Mouse (Mus musculus): Measurements from ENCODE around the gene Samd13.

Samd13 gene

GRCm38 (mm10) chr3:146684811-146685675, at the start of gene Samd13:
TSS of gene Samd13 (minus strand) at chr3:146685592.
- DNase-seq: peak; percentile 60 to 72

GRCm38 (mm10) chr3:146731499-146731898, 46.1 kb upstream of the Samd13 start:
- DNase-seq: no peak

- no peak for DNase-seq
Measured at GRCm38 (mm10) chr3:146723037-146723436, 37.6 kb upstream of the Samd13 start.

- no peak for DNase-seq
Measured at GRCm38 (mm10) chr3:146719696-146720095, 34.3 kb upstream of the Samd13 start.

- DNase-seq: no peak
Measured at GRCm38 (mm10) chr3:146718251-146718650, 32.9 kb upstream of the Samd13 start.

GRCm38 (mm10) chr3:146712305-146712704, 26.9 kb upstream of the Samd13 start:
- no peak for DNase-seq

- DNase-seq: no peak
Measured at GRCm38 (mm10) chr3:146711559-146711958, 26.2 kb upstream of the Samd13 start.

- no peak for DNase-seq
Measured at GRCm38 (mm10) chr3:146711084-146711483, 25.7 kb upstream of the Samd13 start.

GRCm38 (mm10) chr3:146709086-146709485, 23.7 kb upstream of the Samd13 start:
- no peak for DNase-seq

- DNase-seq: no peak
Measured at GRCm38 (mm10) chr3:146708381-146708780, 23.0 kb upstream of the Samd13 start.

- no peak for DNase-seq
Measured at GRCm38 (mm10) chr3:146704099-146704498, 18.7 kb upstream of the Samd13 start.

- no peak for DNase-seq
Measured at GRCm38 (mm10) chr3:146700051-146700450, 14.7 kb upstream of the Samd13 start.

- no peak for DNase-seq
Measured at GRCm38 (mm10) chr3:146698982-146699381, 13.6 kb upstream of the Samd13 start.

- DNase-seq: no peak
Measured at GRCm38 (mm10) chr3:146692547-146692946, 7.2 kb upstream of the Samd13 start.

GRCm38 (mm10) chr3:146687121-146687725, 1.8 kb upstream of the Samd13 start:
- no peak for DNase-seq

- no peak for DNase-seq
Measured at GRCm38 (mm10) chr3:146686428-146686827, 1.0 kb upstream of the Samd13 start.

- DNase-seq: no peak
Measured at GRCm38 (mm10) chr3:146683095-146683494, 2.3 kb downstream of the Samd13 start.

GRCm38 (mm10) chr3:146682140-146682651, 3.2 kb downstream of the Samd13 start:
- peak; percentile 26 to 40 for DNase-seq

- no peak for DNase-seq
Measured at GRCm38 (mm10) chr3:146681696-146682095, 3.7 kb downstream of the Samd13 start.

- DNase-seq: no peak
Measured at GRCm38 (mm10) chr3:146680625-146681024, 4.8 kb downstream of the Samd13 start.

- no peak for DNase-seq
Measured at GRCm38 (mm10) chr3:146679646-146680045, 5.7 kb downstream of the Samd13 start.

GRCm38 (mm10) chr3:146676193-146676592, 9.2 kb downstream of the Samd13 start:
- no peak for DNase-seq

GRCm38 (mm10) chr3:146675101-146675500, 10.3 kb downstream of the Samd13 start:
- no peak for DNase-seq

- no peak for DNase-seq
Measured at GRCm38 (mm10) chr3:146671121-146671520, 14.3 kb downstream of the Samd13 start.
